Mouse (Mus musculus) embryo, embryonic 10 days (tissue): ENCODE data around the gene Gzme.
A peak's percentile ranks its signal among the peaks of the same experiment; 100 is the strongest.
"Not testable (repeated sequence)": the region's sequence is repeated elsewhere in the genome, so short reads cannot be mapped to it uniquely, and the experiment has no call there.

Source experiments
- DNase-seq: peaks from one replicate; pipeline ENCODE4 v3.0.0-alpha.2; 2015; ENCODE audit warnings: low spot score

Gene Gzme

GRCm38 (mm10) chr14:56120525-56120924 lies at the start of gene Gzme:
TSS of gene Gzme (minus strand) at chr14:56120625.
- no peak for DNase-seq

GRCm38 (mm10) chr14:56168009-56168408 lies 47.6 kb upstream of the Gzme start:
- no peak for DNase-seq

DNA sequence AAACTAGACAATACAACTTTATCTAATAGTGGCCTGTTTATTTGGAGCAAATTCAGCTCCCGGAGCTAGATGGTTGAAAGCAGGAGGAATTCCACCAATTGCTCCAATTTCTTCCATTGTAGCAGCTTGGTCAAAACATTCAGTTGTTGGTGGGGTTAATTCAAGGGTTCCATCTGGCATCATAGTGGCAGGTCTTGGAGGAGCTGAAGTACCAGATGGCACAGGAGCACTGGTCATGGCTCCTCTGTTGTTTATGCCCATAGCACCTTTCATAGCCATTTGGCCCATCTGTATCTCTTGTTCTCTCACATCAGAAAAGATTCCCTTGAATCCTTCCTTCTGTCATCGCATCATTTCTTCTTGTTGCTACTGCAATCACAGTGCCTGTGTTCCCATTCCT lies 41.7 kb upstream of the Gzme start:
- no peak for DNase-seq

- DNase-seq: not testable (repeated sequence)
These were observed 39.1 kb upstream of the Gzme start, which contains the start of gene Gzmg for GRCm38 (mm10) chr14:56159479-56159878. TSS of gene Gzmg (minus strand) at chr14:56159579.

GRCm38 (mm10) chr14:56155340-56155739 lies 34.9 kb upstream of the Gzme start:
- no peak for DNase-seq

DNA sequence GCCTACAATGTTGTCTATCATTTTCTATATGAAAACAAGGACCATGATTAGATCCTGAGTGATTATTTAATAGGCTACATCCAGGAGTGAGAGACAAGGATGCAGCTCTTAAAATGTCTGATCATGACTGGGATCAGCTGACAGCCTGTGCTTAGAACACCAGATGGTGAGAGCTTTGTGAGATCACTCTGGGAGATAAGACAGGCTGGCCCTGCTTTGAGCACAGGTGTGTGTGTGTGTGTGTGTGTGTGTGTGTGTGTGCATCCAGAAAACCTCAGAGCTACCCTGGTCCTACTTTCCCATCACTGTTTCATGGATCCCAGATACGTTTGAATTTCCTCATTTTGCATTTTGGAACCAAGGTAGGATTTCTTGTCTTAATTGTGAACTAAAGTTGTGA lies 13.2 kb upstream of the Gzme start:
- DNase-seq: not testable (repeated sequence)

DNA sequence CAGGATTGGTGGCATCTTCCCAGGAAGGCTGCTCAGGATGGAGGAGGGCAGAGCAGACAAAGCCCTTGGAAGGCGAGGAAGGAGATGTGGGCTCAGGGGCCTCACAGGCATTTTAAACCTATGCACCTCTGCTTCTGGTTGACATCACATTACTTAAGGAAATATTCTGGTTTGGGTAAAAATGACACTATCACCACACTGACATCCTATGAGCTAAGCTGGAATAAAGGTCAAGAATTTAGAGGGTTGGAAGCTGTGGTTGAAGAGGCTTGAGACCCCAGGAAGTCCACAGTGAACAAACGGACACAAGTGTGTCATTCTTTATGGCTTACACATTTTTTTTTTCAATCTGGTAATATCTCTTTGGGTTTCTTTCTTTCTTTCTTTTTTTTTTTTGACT lies 12.1 kb upstream of the Gzme start, which contains the start of gene Gzmd:
Gene Gzmd (minus strand): TSS at position 101 of the 400 bp plus-strand sequence.
- not testable (repeated sequence) for DNase-seq

DNA sequence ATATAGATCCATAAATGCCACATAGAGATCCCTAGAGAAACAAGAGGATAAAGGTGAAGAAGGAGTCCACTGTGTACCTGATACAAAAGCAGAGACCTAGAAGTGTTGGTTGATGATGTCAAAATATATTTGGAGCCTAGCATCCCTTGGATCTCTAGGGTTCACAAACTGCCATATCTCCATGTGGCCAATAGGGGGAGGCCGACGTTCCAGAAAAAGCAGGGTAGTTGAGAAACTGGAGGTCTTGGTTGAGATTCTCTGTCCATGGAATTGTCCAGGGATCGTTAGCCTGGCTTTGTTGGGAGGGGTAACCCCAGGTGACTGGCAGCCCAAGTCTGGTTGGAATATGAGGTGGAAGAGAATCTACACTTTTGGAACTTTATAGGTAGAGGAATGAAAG lies 7.9 kb upstream of the Gzme start:
- no peak for DNase-seq

- no peak for DNase-seq
These were observed 3.1 kb upstream of the Gzme start for GRCm38 (mm10) chr14:56123516-56123915.

GRCm38 (mm10) chr14:56115531-56116310 lies 4.7 kb downstream of the Gzme start:
- DNase-seq: not testable (repeated sequence)

DNA sequence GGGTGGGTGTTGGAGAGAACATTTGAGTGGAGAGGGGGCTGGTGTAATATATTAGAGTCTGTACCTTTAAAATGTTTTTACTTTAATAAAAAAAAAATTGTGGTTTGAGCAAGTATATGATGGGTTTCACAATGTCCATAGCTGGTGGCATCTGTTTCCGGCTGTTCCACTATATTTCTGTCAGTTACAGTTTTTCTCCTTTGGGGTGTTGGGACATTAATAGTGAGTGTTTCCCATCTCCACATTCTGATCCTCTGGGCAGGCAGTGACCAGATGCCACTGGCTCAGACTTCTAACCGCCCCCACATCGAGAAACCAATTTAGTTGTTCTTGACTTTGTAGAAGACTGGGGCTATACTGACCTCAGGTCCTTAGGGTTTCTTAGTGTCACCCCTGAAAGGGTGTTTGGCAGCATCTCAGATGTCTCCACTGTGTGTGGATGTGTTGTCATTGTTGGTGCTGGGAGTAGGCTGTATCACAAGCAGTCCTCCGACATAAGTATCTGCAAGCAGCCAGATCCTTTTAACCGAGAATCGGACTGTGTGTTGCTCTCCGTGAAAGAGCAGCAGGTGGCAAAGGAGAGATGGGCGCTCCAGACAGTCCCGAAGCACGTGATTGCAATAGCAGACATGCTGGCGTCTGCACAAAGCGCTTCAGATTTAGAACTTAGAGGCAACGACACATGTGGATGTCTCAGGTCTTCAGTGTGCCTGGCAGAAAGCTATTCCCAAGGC lies 14.8 kb downstream of the Gzme start:
- DNase-seq: no peak

DNA sequence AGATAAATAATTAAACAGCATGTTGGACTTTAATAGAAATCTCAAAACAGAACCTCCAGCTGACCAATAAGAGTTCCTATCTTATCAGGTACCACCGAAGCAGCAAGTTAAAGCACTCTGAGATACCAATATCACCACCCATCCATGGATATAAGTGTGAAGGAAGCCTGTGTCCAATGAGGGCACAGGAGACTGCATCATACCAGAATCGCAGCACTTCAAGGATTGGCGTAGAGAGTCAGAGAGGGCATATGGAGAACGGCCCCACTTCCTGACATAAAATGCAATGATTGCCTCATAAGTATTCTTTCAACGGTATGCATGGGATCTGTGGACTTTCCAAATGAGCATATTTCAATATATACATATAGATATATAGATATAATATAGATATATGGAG lies 15.4 kb downstream of the Gzme start:
- no peak for DNase-seq

- DNase-seq: no peak
These were observed 17.0 kb downstream of the Gzme start for GRCm38 (mm10) chr14:56103452-56103851.

GRCm38 (mm10) chr14:56102386-56102785 lies 18.0 kb downstream of the Gzme start, which contains the start of gene Ctsg:
TSS of gene Ctsg (minus strand) at chr14:56102574.
- no peak for DNase-seq

DNA sequence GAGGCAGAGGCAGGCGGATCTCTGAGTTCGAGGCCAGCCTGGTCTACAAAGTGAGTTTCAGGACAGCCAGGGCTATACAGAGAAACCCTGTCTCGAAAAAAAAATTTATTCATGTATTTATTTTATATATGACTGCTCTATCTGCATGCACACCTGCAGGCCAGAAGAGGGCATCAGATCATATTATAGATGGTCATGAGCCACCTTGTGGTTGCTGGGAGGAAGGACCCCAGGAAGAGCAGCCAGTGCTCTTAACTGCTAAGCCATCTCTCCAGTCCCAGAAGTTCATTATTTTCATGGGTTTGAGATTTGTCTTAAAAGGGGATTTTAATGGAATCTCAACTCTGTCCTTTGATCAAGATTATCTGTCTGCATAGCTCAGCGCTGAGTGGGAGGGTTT lies 21.5 kb downstream of the Gzme start:
- peak; percentile 45 for DNase-seq

DNA sequence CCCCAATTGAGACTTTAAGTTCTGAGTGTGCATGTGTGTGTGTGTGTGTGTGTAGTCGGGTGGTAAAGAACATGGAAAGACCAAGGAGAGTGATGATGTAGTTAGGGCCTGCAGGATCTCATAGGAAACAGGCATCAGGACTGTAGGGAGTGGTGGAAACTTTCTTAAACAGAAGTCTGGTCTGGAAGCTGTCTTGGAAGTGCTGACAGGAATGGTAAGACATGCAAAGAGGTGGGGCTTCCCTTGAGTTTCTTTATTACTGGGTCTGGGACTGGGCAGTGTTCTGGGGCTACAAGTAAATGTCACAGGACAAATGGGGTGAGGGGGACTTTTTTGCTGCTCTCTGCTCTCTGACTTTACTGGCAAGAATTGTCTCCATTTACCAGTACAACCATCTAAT lies 22.8 kb downstream of the Gzme start:
- DNase-seq: peak; percentile 7

- no peak for DNase-seq
These were observed 27.1 kb downstream of the Gzme start for GRCm38 (mm10) chr14:56093353-56093752.

GRCm38 (mm10) chr14:56086711-56087110 lies 33.7 kb downstream of the Gzme start:
- DNase-seq: no peak

DNA sequence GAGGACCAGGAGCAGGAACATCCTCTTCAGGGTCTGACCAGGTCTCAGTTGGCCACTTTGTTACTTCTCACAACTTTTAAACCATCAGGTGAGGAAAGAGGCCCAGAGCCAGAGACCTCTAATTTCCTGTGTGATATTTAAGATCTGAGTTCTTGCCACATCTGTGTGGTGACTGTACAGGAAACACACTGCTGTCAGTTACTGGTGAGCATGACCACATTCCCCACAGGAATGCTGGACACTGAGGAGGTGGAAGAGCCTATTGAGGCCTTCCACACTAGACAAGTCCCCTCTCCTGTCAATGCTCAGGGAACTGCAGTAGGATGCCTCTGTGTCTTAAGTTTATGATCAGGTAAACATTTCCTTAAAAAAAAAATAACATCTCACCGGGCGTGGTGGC lies 35.3 kb downstream of the Gzme start, which contains the start of gene Mcpt8:
Gene Mcpt8 (minus strand): TSS at position 107 of the 400 bp plus-strand sequence.
- no peak for DNase-seq

DNA sequence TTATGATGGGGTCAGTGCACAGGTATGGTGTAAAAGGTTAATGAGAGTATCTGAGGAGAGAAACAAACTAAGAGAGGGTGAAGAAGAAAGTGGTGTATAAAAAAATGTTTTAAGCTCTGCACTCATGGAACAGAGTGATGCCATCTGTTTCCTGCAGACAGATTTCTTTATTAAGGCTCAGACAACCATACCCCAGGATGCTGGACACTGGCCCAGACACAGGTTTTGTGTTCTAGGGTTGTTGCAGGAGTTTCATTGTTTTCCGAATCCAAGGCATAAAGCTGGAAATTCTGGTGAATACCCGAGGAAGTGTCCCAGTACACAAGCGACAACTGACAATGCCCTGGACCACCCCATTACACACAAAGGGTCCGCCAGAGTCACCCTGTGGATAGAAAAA lies 38.4 kb downstream of the Gzme start:
- no peak for DNase-seq
